Mouse (Mus musculus) C2C12 (cell line): Measurements from ENCODE around the gene Sall2.

Experiments
- CTCF ChIP-seq: IDR thresholded peaks from one replicate; pipeline ENCODE4 v1.5.1; 2011; ENCODE audit not compliant: control insufficient read depth, insufficient read depth, insufficient read length
- MYOD1 ChIP-seq: IDR thresholded peaks from one replicate; pipeline ENCODE4 v1.6.1; 2011; ENCODE audit warnings: low read depth; ENCODE audit not compliant: control insufficient read depth, insufficient read length

DNA sequence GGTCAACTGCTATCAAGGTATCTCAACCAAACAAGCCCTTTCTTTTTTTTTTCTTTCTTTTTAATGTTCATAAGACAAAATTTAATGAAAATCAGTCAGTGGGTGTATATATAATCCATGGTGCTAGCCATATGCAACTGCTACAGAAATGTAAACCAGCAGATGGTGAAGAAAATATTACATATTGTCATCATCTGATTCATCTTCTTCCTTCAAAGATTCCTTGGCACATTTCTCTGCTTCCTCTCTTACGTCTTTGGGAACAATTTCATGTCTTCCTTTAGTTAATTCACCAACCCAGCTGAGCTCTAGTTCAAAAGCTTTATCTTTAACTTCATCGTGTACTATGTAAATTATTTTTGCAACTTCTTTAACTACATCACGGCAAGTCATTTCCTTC is 40.2 kb upstream of the Sall2 start:
- TF ChIP-seq CTCF (no peak), MYOD1 (no peak)
